Mouse (Mus musculus): ENCODE measurements at regions not wholly inside any gene's neighbourhood (a gene's known extent, or its start where the extent isn't known, plus 50 kb on each side); places are given as distances from the start of the nearest gene placed in this dataset.

DNA sequence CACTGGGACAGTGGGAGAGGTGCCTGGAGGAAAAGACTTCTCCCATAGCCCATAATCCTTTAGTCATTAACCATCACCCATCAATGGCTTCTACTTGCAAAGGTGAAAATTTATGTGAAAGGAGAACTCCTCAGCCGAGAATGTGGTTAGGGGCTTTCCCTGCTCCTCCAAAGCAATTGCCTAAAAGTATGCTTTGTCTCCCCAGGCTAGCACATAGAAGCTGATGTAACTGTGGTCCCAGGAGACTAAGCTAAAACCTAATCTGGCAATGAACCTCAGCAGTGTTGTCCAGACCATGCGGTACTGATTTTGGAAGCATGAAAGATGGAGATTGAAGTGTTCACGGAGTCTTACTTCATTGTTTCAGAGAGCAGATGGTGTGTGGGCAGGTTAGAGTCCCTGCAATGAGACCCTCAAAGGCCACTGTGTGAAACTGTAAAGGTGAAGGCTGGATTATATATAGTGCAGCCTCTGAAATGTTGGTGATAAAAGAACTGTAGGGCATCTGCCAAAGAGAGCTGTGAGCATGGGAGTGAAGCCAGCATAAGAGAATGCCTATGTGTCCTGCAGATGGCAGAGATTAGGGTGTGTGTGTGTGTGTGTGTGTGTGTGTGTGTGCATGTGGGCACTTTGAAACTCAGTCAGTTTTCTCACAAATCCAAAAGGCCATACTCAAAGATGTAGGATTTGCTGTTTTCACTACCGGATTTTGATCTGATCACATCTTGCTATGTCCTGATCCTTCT lies 289.6 kb upstream of the Fermt1 start:
- TF ChIP-seq GATA1 (IDR thresholded peaks at IDR 0.05; ENCODE audit: borderline replicate concordance, low read length) (no peak), FLI1 (IDR thresholded peaks at IDR 0.05; ENCODE audit: low read length) (no peak)

All from megakaryocyte, embryonic 14.5 days (primary cell).